Mouse (Mus musculus) lung, adult 10 weeks (tissue): ENCODE measurements around the gene Plekha6. TPM values are rescaled to one million over a fixed set of nuclear protein-coding genes. Genes with fewer than 3 reads are reported as not detected.

Experiments
- polyA plus RNA-seq: library from polyadenylated mRNA; stranded (reverse); fragments of 350-450 nt; fragmentation: Illumina TruSeq; extraction: RNeasy Lipid Tissue Mini Kit (QIAGEN cat#74804); gene quantifications from one replicate; pipeline ENCODE4 v1.2.3, GENCODE M21; 2014; ENCODE audit warnings: low read depth, low replicate concordance; ENCODE audit not compliant: insufficient read depth

Plekha6 gene
- 4.6 TPM for polyA plus RNA-seq

DNA sequence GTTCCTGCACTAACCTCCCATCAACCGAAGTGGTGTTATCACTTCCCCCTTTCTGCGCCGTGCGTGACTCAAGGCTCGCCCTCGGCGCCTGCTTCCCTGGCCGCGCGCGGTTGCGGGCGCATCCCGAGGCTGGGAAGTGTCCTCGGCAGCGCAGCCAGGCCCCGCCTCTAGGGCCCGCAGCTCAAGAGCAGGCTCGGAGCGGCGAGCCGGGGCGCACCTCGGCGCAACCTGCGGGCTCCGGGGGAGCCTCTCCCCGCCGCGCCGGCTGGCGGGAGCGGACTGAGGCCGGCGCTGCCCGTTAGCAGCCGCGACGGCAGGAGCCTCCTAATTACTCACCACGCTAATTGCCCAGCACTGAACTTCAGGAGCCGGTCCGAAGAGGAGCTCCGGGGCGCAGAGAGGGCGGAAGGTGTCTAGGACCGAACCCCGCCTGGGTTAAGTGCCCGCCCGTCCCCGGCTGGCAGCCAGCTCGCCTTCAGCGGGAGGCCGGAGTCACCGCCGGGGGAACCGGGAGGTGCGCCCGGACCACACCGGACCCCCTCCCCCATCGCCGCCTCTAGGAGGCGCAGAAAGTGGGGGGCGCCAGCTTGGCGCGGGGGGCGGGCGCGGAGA lies at the start of gene Plekha6:
Gene Plekha6, plus strand, starts transcription at position 391 of the 612 bp plus-strand sequence.

DNA sequence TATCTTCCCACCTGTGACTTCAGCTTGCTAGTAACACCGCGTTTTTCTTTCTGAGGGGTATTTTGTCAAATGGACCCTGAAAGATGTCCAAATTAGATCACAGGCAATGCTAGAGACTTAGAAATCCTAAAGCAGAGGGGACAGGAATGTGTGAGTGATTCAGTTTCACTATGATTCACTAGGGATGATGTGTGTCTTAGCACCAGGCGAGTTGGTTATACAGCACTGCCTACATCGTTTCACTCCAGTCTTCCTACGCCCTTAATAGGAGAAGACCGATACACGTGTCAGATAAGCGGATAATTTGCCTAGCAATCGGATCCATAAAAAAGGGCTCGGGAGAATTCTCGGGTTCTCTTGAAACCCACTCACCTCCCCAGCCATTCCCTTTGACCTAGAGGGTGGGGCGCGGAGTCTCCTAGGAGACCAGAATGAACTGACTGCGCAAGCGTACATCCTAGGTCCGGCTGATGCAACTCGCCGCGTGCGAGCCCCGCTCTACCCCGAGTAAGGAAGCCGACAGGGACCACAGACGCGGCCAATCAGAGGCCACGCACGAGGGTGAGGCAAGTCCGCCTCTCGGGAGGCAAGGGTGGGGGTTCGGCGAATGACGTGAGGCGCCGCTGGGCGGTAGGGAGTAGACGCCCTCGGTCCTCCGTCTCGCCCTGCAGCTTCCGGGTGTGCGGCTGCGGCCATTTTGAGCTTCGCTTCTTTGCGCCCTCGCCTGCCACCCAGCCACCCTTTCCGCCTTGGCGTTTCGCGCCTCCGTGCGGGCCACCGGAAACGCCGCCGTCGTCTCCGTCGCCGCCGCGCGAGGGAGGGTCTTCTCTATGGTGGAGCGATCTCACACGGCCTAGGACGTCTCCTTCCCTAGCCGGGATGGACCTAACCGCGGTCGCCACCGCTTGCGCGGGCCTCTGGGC lies 33.1 kb upstream of the Plekha6 start, which contains the start of gene Ppp1r15b:
Gene Ppp1r15b, plus strand, starts transcription at position 506 of the 923 bp plus-strand sequence.

DNA sequence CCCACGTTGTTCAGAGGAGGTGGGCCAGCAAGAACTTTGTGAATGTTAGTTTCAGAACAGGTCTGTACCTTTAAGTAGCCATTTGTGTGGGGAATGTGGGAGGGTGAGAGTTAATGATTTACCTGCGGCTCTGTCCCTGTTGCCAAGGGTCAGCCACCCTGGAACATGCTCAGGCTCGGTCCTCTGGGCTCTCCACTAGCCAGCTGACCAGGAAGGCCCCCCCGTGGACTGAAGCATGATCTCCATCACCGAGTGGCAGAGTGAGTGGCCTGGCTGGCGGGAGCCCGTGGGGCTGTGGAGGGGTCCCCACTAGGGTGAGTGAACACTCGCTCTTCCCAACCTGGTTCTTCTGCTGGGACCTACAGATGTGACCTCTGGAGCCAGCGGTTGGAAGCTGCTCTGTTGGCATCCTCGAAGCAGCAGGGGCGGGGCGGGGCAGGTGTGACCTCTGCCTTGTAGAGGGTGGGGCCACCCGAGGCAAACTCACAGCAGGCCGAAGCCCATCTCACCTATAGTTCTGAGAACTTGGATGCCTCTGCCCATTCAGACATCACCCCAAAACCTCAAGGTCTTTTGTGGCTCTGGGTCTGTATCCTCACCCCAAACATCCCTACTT lies 145.8 kb downstream of the Plekha6 start, which contains the start of gene Golt1a:
Gene Golt1a, plus strand, starts transcription at position 149 of the 616 bp plus-strand sequence.

DNA sequence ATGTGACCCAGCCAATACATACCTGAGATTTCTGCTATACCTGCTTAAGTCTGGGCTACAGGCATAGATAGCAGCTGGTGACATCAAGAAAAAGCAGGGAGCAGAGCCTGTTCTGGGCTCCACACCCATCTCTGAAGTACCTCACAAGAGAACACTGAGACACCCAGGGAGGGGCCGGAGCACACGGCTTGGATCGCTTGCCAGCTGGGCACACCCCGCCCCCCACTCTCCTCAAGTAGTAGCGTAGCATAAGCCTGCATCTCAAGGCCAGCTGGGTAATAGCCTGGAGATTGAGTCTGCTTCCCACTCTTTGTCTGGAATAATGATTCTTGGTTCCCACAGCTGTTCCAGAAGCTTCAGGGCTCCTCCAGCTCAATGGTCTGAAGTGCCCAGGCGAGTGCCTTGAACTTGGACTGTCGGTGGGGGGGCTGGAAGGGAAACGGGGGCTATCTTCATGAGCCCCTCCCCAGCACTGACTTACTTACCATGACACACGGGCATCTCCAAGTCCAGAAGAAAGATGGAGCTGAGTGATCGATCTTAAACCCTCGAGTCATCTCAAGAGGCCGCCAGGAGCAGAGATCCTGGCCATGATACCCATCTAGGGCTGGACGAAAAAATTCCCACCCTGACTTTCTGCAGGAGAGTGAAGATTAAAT lies 157.4 kb downstream of the Plekha6 start, which contains the start of gene Kiss1:
Gene Kiss1, plus strand, starts transcription at position 609 of the 659 bp plus-strand sequence.

DNA sequence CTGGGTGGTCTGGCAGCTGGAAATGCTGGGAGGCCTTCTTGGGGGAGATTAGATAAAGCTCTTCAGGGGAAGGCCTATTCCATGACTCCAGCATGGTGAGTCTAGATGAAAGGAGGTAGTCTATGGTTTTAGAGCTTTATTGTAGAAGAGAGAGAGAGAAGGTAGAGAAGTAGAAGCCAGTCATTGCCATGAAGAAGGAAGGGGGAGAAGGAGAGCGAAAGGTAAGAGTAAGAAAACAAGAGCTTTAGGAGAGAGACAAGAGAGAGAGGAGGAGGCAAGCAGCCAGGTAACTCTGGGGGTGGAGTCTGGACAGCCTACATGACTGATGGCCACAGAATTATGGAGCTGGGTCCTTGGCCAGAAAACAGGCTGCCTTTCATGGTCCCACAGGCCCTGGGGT lies 186.2 kb downstream of the Plekha6 start, which contains the start of gene Ren1:
Gene Ren1, plus strand, starts transcription at position 301 of the 400 bp plus-strand sequence.

Other genes starting within 250 kb of the Plekha6 start
- 14.3 TPM for gene Mdm4, start 133.6 kb upstream of the Plekha6 start, polyA plus RNA-seq
- gene Pik3c2b, start 118.5 kb upstream of the Plekha6 start, polyA plus RNA-seq, result 2.0 TPM
- 27.6 TPM for gene Ppp1r15b, start 33.1 kb upstream of the Plekha6 start, polyA plus RNA-seq
- gene Golt1a, start 145.6 kb downstream of the Plekha6 start, polyA plus RNA-seq, result 1.6 TPM
- gene Kiss1, start 157.7 kb downstream of the Plekha6 start, polyA plus RNA-seq, result not detected
- not detected for gene Ren1, start 186.3 kb downstream of the Plekha6 start, polyA plus RNA-seq
- gene Etnk2, start 199.4 kb downstream of the Plekha6 start, polyA plus RNA-seq, result 0.25 TPM